Mouse (Mus musculus): Measurements from ENCODE around the gene Dedd2.
A peak's percentile ranks its signal among the peaks of the same experiment; 100 is the strongest.

The Dedd2 gene

DNA sequence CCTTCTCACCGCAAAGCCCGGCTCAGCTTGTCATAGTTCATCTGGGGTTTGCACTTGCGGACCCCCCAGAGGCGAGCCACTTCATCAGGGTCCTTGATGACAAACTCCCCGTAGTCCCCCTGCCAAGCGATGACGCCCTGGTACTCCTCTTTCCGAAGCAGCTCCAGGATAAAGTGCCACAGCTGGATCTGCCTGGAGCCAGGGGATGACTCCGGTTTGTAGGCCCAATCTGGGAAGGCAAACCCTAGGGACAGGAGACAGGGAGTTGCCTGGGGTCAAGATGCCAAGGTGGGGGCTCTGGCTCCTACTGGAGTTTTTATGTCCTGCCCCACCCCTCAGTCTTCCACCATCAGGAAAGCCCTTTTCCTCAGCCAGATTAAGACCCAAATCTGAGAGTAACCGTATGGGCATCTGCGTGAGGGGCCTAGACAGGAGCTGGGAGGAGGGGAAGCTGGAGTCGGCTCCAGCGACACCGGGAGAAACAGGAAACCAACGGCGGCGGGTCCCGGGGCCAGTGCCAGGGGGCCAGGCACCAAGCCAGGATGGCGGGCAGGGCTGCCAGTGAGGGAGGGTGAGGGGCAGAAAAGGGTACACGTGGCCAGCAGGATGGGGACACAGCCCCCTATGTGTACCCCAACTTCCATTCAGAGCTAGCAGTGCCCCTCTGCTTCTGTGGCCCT is 25.8 kb upstream of the Dedd2 start:
- DNase-seq, result peak; percentile 70 to 74

DNA sequence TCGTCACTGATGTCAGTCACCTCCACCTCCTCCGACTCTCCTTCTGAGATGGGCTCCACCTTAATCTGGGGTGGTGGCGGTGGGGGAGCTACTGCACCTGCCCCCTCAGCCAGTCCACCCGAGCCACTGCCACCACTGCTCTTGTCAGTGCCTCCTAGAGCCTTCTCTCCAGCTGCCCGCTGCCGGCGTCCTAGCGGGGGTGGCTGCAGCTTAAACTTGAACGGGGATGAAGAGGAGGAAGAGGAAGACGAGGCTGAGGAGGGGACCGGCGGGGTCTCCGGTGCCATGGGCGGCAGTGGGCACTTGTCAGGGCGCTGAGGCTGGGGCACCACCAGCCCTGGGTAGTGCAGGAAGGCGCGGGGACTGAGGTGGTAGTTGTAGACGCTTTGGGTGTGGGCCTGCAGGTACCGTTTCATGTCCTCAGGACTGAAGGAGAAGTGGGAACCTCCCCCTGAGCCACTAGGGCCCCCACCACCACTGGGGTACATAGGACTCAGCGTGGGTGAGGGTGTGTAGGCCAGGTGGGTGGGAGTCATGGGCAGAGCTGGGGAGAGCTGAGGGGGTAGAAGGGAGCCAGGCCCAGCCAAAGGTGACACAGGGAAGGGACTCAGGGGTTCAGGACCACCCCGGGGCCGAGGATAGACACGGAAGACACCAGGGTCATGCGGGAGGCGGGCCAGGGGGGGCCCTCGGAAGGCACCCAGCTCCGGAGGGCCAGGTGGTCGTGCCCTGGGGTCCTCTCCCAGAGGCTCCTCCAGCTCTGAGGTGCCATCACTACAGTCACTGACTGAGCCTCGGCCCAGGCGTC is 24.4 kb upstream of the Dedd2 start:
- DNase-seq, result no peak

DNA sequence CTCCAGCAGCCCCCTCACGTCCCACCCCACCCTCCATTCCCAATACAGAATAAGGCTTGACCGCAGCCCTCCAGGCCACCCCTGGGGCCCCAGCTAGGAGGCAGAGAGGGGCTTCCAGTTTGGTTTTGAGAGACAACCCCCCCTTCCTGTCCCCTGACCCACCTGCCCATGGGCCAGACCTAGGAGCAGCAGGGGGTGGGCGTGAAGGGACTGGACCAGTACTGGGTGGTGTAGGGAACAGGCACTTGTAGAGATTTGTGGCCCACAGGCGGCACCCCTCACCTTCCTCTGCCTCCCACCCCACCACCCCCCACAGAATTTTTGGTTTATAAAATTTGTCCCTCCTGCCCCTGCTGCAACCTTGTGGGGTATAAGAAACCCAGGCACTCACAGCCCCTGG is 22.9 kb upstream of the Dedd2 start:
- no peak for DNase-seq

DNA sequence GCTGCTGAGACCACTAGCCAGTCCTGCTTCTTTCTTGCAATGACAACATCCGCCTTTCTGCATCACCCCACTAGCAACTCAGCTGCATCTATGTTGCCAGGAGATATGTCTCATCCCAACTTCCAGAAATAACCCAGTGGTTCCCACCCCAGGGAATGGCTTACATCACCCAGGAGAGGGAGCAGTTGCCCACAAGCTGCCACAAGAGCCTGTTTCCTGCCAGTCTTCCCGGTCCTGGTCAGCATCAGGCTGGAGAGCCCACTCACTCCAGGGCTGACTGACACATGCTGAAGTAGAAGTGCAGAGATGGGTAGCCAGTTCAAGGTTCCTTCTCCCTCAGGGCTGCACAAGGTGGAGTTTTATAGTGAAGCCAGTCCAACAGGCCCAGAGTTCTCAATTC is 20.6 kb upstream of the Dedd2 start:
- DNase-seq, result peak in 1 of 2 experiments; percentile 48

DNA sequence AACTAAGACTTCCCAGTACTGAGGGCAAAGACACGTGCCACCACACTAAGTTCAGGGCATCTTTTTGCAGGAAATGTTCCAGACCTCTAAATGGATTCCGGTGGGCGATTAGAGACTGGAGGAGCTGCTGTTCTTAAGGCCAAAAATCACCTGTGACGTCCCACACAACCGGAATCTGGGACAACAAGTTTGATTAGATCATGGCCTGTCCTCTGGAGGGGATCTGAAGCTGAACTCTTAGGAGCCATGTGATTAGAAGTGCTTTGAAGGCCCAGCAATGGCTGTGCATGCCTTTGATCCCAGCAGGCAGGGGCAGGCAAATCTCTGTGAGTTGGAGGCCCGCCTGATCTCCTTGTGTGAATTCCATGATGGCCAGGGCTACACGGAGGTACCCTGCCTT is 20.2 kb upstream of the Dedd2 start:
- DNase-seq, result no peak

DNA sequence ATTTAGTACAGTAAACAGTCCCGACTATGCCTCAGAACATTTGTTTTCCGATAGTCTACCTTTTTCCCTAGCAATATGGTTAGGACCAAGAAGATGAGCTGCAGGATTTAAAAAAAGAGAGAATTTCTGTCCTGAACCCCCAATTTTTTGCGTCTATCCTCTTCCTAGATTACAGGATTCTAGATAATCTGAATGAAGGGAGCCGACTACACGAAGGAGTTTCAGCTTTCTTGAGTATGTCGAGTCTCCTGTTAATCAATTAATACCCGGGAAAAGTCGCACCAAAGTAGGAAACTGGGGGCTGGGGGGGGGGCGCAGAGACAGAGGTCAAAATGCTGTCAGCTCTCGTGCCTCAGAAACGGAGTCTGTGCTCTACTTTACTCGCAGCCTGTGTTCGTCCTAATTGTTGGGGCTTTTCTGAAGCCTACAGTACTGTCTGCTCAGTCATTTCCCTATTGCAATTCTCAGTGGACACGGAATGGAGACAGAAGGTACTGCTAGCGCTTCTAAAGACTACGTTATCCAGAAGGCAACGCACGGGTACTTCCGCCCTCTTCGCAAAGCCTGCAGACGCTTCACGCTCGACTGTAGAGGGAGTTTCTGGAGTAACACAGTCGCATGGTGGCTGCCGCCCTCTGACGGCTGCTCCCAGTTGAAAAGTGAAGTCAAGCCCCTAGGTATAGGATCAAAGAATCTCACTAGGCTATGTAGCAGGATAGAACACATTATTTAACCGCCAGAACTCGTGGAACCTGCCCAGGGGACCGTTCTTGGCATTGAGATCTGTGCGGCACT is 18.6 kb upstream of the Dedd2 start:
- DNase-seq, result peak; percentile 87 to 88

- DNase-seq, result peak; percentile 93 to 95
Measured at GRCm38 (mm10) chr7:25238015-25238706, 17.7 kb upstream of the Dedd2 start.

DNA sequence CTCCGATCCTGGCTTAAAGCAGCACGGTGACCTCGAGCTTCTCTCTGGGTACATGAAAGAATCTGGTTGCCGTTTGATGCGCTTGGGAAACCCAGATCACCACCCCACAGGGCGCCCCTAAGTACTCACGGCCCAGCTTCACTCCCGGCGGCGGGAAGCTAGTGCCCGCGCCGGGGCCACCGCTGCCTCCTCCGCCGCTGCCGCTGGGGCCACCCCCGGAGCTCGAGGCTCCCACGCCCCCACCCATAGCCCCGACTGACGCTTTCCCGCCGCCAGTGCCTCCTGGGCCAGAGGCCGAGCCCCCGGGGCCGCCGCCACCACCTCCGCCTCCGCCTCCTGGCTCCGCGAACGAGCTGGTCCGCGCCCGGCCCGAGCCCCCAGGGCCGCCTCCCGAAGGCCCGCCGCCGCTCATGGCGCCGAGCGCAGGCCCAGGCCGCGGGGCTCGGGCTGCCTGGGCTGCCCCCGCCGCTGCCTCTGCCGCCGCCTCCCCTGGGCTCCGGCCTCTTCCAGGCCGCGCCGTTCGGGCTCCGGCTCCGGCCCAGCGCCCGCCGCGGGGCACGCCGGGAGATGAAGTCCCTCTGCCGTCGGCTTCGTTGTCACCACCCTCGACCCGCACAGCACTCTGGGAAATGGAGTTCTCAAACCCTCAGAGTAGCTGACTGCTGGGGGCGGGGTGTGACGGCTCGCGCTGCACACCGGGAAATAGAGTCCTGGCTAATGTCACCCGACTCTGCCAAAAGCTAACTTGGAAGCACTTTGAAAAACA is 17.0 kb upstream of the Dedd2 start, which contains the start of gene Gsk3a:
Gene Gsk3a, minus strand, starts transcription at position 603 of the 766 bp plus-strand sequence.
- DNase-seq, result peak; percentile 99

DNA sequence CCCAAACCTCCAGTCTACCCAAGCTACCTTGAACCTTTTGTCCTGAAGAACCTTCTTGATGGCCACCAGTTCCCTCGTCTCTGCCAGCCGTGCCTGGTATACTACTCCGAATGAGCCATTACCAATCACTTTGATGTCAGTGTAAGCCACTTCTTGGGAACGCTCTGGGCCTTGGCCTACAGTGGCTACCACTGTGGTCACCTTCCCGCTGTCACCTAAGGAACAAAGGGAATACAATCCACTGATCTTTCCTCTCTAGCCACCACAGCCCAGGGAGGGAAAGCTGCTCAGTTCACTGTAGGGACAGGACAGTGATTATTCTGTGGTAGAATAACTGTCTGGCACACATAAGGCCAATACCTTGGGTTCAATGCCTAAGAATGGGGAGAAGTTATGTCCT is 15.1 kb upstream of the Dedd2 start:
- DNase-seq, result peak in 1 of 2 experiments; percentile 8

GRCm38 (mm10) chr7:25233061-25233460 is 12.6 kb upstream of the Dedd2 start:
- no peak for DNase-seq

DNA sequence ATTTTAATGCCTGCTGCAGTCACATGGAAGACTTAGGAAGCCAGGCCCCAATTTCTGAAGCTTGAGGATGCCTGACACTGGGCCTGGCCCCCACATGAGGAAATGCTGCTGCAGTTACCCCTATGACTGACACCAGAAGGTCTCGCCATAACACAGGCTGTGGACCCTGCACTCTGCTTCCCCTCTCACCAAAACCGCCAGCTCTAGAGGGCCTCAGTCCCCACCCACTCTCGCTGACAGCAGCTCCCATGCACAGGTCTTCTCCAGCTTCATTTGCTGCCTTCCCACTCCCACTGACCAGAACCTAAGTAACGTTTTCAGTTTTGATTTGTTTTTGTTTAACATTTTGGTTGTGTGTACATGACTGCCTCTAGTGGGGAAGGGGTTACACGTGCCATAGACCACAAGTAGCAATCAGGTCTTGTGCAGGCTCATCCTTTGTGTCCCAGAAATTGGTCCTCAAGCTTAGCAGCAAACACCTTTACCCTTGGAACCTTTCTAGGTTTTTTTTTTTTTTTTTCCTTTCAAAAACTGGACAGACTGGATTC is 11.8 kb upstream of the Dedd2 start:
- DNase-seq, result no peak

DNA sequence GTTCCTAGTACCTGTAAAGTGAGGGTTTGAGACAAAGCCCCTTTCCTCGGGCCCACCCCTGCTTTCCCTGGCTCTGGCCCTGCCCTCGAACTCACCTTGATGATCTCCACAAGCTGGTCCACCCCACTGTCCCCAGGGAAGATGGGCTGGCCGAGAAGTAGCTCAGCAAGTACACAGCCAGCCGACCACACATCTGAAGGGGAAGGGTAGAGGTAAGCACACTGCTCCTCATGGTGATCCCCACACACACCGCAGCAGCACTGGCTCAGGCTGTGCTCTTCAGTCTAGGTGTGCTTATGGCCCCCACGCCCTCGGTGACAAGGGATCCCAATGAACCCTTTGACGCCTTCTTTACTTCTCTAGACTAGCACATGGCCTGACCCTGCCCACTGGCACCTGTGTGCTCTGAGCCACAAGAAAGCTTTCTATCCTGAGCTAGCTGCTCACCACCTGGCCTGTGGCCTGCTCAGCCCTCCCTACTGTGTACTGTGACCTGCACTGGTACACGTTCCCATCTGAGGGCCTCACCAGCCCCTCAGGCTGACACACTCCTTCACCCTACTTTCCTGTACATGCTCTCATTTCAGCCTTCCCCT is 10.4 kb upstream of the Dedd2 start:
- DNase-seq, result no peak

- DNase-seq, result no peak
Measured at GRCm38 (mm10) chr7:25227523-25228300, 7.3 kb upstream of the Dedd2 start.

GRCm38 (mm10) chr7:25222275-25222967 is 2.0 kb upstream of the Dedd2 start:
- no peak for DNase-seq

GRCm38 (mm10) chr7:25221102-25221883 is 878 bp upstream of the Dedd2 start, which contains the start of gene Zfp526:
TSS of gene Zfp526 (plus strand) at chr7:25221425.
- peak; percentile 97 to 98 for DNase-seq

DNA sequence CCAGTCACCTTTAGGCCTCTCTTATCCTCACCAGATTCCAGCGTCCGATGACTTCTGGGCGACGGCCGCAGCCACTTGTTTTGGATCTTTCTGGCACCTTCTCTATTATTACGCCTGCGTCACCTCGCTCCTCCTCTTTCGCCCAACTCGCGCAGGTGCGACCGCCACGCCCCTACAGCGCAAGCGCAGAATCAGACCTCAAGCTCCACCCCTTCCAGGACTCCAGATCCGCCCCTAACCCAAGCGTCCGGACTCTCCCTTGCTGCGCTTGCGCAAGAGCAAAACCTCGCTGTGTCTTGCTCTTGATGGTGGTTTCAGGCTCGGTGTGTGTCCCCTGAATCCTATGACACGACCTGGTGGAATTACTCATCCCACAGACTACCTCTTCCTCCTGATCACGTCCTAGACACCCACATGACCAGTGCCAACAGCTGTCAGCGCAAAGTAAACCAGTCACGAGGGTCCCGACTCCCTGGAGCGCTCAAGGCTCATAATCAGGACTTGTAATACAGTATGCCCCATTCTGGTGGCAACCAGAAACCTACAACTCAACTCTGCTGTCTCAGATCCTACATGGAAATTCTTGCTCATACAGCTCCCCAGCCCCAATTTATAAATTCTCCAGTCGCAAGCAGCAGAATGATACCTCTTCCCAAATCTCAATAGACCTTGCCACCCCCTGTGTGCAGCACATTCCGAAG is 509 bp downstream of the Dedd2 start:
- DNase-seq, result peak; percentile 96 to 97

DNA sequence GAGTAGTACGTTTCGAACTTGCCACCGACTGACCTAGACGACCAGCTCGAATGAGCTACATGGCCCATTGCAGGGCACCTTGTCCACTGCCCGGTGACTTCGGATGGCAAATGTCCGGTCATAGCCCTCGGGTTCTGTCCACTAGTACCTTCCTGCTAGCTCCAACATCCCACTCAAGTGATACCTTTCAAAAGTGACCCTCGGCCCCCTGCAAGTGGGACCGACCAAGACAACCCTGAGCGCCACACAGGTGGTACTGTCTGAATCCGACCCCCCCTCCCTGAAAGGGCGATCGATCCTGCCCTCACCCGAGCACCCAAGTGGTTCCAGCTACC is 1.0 kb downstream of the Dedd2 start:
- no peak for DNase-seq

DNA sequence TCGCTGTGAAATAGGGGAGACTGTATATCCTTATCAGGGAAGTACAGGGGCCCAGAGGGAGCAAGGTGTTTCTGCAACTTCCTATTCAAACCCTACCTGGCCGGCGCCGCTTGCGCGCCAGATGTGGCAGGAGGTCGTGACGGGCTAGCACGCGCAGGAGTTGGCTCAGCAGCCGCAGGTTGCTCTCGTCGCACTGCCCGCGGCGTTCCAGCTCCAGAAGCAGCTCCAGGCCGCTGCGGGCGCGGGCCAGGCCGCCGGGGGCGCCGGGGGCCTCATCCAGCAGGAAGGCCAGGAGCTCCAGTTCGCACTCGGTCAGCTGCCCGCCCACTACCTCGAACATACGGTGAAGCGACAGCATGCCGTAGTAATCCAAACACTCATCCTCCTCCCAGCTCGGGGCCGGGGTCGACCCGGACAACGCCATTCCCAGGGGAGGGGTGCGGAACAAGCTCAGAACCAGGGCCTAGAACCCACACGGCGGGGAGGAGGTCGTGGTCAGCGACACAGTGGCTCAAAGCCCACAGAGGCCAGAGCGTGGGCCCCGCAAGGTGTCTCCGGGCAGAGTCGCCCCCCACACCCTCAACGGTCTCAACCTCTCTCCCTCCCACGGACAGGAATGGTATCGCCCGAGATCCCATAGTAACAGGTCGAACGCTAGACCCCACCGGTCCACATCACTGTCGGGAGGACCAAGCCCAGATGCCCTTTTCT is 1.6 kb downstream of the Dedd2 start:
- DNase-seq, result peak; percentile 81 to 84
